In the genomic region with DNA sequence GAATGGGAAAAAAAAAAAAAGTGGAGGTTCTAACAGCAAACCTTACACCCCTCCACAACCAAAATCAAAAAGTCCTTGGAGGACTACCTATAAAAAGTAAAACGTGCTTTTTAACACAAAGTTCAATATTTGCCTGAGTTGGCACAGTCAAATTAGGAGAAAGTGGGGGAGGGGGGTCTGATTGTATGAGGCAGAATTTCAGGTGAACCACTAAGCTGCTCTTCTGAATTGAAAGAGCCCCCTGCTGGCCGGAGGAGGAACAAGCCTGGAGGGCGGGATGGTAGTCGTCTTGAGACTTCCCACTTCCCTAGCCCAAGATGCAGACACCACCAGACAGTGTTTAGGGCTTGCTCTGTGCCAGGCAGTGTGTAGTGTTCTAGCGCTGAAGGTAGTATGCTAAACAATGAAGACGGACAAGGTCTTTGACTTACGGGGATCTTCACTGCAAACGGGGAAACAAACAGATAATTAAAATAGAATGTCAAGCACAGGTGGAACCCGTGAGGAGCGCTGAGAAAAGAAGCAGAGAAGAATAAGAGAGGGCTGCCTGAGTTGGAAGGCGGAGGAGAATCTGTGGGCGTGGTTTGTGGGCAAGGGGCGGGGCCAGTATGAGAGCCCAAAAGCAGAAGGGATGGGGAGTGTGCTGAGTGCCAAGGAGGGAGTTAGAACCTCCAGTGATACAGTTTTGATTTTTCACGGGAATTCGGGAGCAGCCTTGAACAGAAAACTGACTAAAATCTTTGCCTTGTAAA, we compare ENCODE assay signal across 7 mouse cellular contexts.
DNase-seq lines count a peak whose midpoint lies in the region; ATAC-seq and TF ChIP-seq lines count a peak whose summit lies in the region.

No protein-coding gene starts in this region.

- H3K27ac ChIP-seq in embryonic facial prominence, embryonic 12.5 days = peak overlapping the region; percentile 18; the same call in 1 of the 2 replicates
- H3K27ac ChIP-seq in limb, embryonic 13.5 days = peak overlapping the region; percentile 78
- H3K27ac ChIP-seq in midbrain, embryonic 16.5 days (ENCODE audit: low read length) = no peak overlapping the region
- no peak overlapping the region for H3K27ac ChIP-seq in spleen, adult 2 months (ENCODE audit: insufficient read depth, low read length)

- H3K9ac ChIP-seq in embryonic facial prominence, embryonic 12.5 days = no peak overlapping the region
- no peak overlapping the region for H3K9ac ChIP-seq in limb, embryonic 13.5 days
- H3K9ac ChIP-seq in midbrain, embryonic 16.5 days (ENCODE audit: low read depth, low read length) = peak overlapping the region; percentile 47; the same call in 1 of the 2 replicates

- 0 out of 2 replicates have a peak overlapping the region, but pooled peaks have one; percentile 17 for H3K4me3 ChIP-seq in embryonic facial prominence, embryonic 12.5 days
- H3K4me3 ChIP-seq in limb, embryonic 13.5 days = peak overlapping the region; percentile 27
- H3K4me3 ChIP-seq in midbrain, embryonic 16.5 days (ENCODE audit: low read depth, low read length) = peak overlapping the region; percentile 25
- H3K4me3 ChIP-seq in spleen, adult 2 months (ENCODE audit: extremely low read depth, insufficient read depth, insufficient read length) = no peak overlapping the region

- ATAC-seq in embryonic facial prominence, embryonic 12.5 days (ENCODE audit: insufficient number of reproducible peaks, insufficient read depth, low FRiP score, low TSS enrichment) = peak; percentile 74; the same call in 1 of the 2 replicates
- ATAC-seq in limb, embryonic 13.5 days (ENCODE audit: low FRiP score, low read depth) = peak; percentile 69; the same call in 1 of the 2 replicates
- peak; percentile 69; the same call in 1 of the 2 replicates for ATAC-seq in midbrain, embryonic 16.5 days

- WGBS in embryonic facial prominence, embryonic 12.5 days = 3% methylated on average over 15 of the region's 15 CpGs
- 6% methylated on average over 15 of the region's 15 CpGs for WGBS in limb, embryonic 13.5 days
- WGBS in midbrain, embryonic 16.5 days = 7% methylated on average over 15 of the region's 15 CpGs
- WGBS in spleen, adult 2 months = 4% methylated on average over 15 of the region's 15 CpGs

- H3K27me3 ChIP-seq in embryonic facial prominence, embryonic 12.5 days = no peaks in the 10 kb centered on the region
- no peaks in the 10 kb centered on the region for H3K27me3 ChIP-seq in limb, embryonic 13.5 days
- no peaks in the 10 kb centered on the region for H3K27me3 ChIP-seq in midbrain, embryonic 16.5 days (ENCODE audit: control insufficient read depth, insufficient read depth, low read depth, low read length)
- no peaks in the 10 kb centered on the region for H3K27me3 ChIP-seq in spleen, adult 2 months (ENCODE audit: control insufficient read depth, insufficient read depth, low read length)

- no peak for TF ChIP-seq POLR2A in spleen, adult 2 months (IDR thresholded peaks at IDR 0.05; ENCODE audit: low read depth, low read length)

- no peaks in the 10 kb centered on the region for H3K36me3 ChIP-seq in embryonic facial prominence, embryonic 12.5 days
- no peaks in the 10 kb centered on the region for H3K36me3 ChIP-seq in limb, embryonic 13.5 days
- no peaks in the 10 kb centered on the region for H3K36me3 ChIP-seq in midbrain, embryonic 16.5 days (ENCODE audit: control insufficient read depth, insufficient read depth, low read length)
- H3K36me3 ChIP-seq in spleen, adult 2 months (ENCODE audit: control insufficient read depth, insufficient read depth, low read length) = no peaks in the 10 kb centered on the region

- H3K4me2 ChIP-seq in embryonic facial prominence, embryonic 12.5 days (replicated peaks) = peak overlapping the region; percentile 42
- peak overlapping the region; percentile 58 for H3K4me2 ChIP-seq in limb, embryonic 13.5 days (replicated peaks)
- H3K4me2 ChIP-seq in midbrain, embryonic 16.5 days (ENCODE audit: low read length) = peak overlapping the region; percentile 51

- H3K9me3 ChIP-seq in embryonic facial prominence, embryonic 12.5 days = no peaks in the 10 kb centered on the region
- H3K9me3 ChIP-seq in limb, embryonic 13.5 days = no peaks in the 10 kb centered on the region
- no peaks in the 10 kb centered on the region for H3K9me3 ChIP-seq in midbrain, embryonic 16.5 days (replicated peaks; ENCODE audit: control insufficient read depth, low read length, poor library complexity, severe bottlenecking)

- peak; percentile 75 for TF ChIP-seq CTCF in spleen, adult 2 months (IDR thresholded peaks at IDR 0.05; ENCODE audit: extremely low read depth, insufficient read depth, insufficient read length, insufficient replicate concordance)

- no peaks in the 10 kb centered on the region for H3K4me1 ChIP-seq in embryonic facial prominence, embryonic 12.5 days
- peaks cover 15% of the 10 kb centered on the region for H3K4me1 ChIP-seq in limb, embryonic 13.5 days
- no peaks in the 10 kb centered on the region; the same call in 1 of the 2 replicates for H3K4me1 ChIP-seq in midbrain, embryonic 16.5 days (ENCODE audit: control insufficient read depth, insufficient read depth, low read length)
- no peaks in the 10 kb centered on the region for H3K4me1 ChIP-seq in spleen, adult 2 months (ENCODE audit: control insufficient read depth, insufficient read depth, insufficient read length)

- DNase-seq in adrenal gland, postnatal 10 days = peak; percentile 91
- DNase-seq in heart, adult 8-10 months (ENCODE audit: low spot score) = peak; percentile 84
- peak; percentile 60 to 83 for DNase-seq in kidney, adult 8-10 months
- peak; percentile 51 to 79 for DNase-seq in spleen, adult 2 months (ENCODE audit: low read depth in 1 of 2, low spot score in 2 of 2)

Comparison
In these comparisons a context has a peak if more than half of its experiments do, and no peak if none do; other contexts are left out.
1. H3K27ac ChIP-seq: peak in embryonic facial prominence, embryonic 12.5 days (single experiment) and limb, embryonic 13.5 days (single experiment); none in midbrain, embryonic 16.5 days (single experiment) and spleen, adult 2 months (single experiment).
2. Peak in every context shown above with its lines, with median percentiles within 50 percentile points of each other: DNase-seq, ATAC-seq and H3K4me2 ChIP-seq.